Mouse (Mus musculus) liver, adult 2 months (tissue): Measurements from ENCODE around the gene Rab19. TPM values are rescaled to one million over a fixed set of nuclear protein-coding genes. Genes with fewer than 3 reads are reported as not detected.

ENCODE experiments used
- DNase-seq: peaks from one replicate; pipeline ENCODE4 v3.0.0-alpha.2; 2011; ENCODE audit warnings: low read depth, low spot score; ENCODE audit errors: extremely low read depth
- H3K27ac ChIP-seq: fragments of 200-500 bp; replicated peaks from 2 replicates; pipeline ENCODE4 v1.5.1; 2012; ENCODE audit warnings: low read depth, mild to moderate bottlenecking, control low read depth, inconsistent platforms, low read length; ENCODE audit not compliant: insufficient read depth
- H3K27me3 ChIP-seq: fragments of 200-500 bp; 2 replicates; pipeline ENCODE4 v1.6.1; 2012; ENCODE audit warnings: mild to moderate bottlenecking, moderate library complexity, low read length, inconsistent platforms; ENCODE audit not compliant: control insufficient read depth, insufficient read depth
- H3K36me3 ChIP-seq: fragments of 200-500 bp; 2 replicates; pipeline ENCODE4 v1.6.1; 2012; ENCODE audit warnings: low read length, inconsistent platforms; ENCODE audit not compliant: control insufficient read depth, insufficient read depth
- H3K4me1 ChIP-seq: fragments of 200-500 bp; 2 replicates; pipeline ENCODE4 v1.6.1; 2011; ENCODE audit warnings: low read length; ENCODE audit not compliant: control insufficient read depth, insufficient read depth
- H3K4me3 ChIP-seq: fragments of 200-500 bp; 2 replicates; pipeline ENCODE4 v1.5.1; 2011; ENCODE audit warnings: low read depth, mild to moderate bottlenecking, control low read depth, low read length, moderate library complexity; ENCODE audit not compliant: insufficient read depth
- H3K79me2 ChIP-seq: fragments of 200-500 bp; 2 replicates; pipeline ENCODE4 v1.6.1; 2012; ENCODE audit warnings: inconsistent platforms, mild to moderate bottlenecking, low read length, moderate library complexity; ENCODE audit not compliant: control insufficient read depth, insufficient read depth
- H3K9ac ChIP-seq: fragments of 200-500 bp; 2 replicates; pipeline ENCODE4 v1.6.1; 2012; ENCODE audit warnings: low read depth, mild to moderate bottlenecking, control low read depth, inconsistent platforms, low read length
- CTCF ChIP-seq: fragments of 200-500 bp; IDR thresholded peaks from 2 replicates; pipeline ENCODE4 v1.5.1; 2011; ENCODE audit warnings: low read depth, low read length, control low read depth
- POLR2A ChIP-seq: fragments of 200-500 bp; IDR thresholded peaks from 2 replicates; pipeline ENCODE4 v1.6.1; 2011; ENCODE audit warnings: low read length, control low read depth; ENCODE audit not compliant: insufficient read depth; ENCODE audit errors: extremely low read depth
- WGBS: fragments of 180-500 bp; shearing (Covaris S2); methylation state at CpG from one replicate; pipeline ENCODE4 v1.1.7; 2018; 5-methylcytosine and 5-hydroxymethylcytosine counted together
- polyA plus RNA-seq: library from polyadenylated mRNA; depleted of rRNA; stranded (reverse); fragments of >200 nt; gene quantifications from 2 replicates; pipeline ENCODE4 v1.2.3, GENCODE M21; 2012
- total RNA-seq: library from RNA; depleted of rRNA; stranded (reverse); fragments of >200 nt; gene quantifications from 2 replicates; pipeline ENCODE4 v1.2.3, GENCODE M21; 2014

Gene Rab19
- total and polyA plus RNA-seq, 2 experiments: 0.31 to 0.46 TPM

DNA sequence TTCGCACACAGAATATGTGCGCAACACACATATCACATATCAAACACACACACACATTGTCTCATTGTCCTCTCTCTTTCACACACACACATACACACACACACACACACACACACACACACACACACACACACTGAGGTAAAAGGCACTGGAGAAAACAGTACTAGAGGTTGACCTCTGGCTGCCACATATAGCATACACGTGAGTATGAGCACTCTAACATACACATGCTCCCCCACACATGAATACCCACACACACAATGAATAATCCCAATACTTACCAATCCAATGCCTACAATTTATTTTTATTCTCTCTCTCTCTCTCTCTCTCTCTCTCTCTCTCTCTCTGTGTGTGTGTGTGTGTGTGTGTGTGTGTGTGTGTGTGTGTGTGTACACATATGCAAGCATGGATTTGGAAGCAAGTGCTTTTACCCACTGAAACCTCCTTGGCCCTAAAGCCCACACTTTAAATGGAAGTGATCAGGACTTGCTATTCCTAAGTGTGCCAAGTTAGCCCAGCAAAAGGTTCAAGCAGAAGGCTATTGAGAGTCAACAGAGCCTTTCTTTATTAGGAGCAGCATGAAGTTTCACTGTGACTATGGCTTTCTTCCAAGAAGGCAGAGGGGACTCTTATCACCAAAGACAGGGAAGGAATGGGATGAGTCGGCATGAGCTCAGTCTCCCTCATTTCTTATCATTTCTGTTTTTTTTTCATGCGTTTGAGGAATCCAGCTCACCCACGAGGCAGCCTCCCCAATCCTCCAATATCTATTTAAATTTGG, 48.2 kb downstream of the Rab19 start:
- Histone ChIP-seq H3K79me2 (no peaks in the 10 kb centered on the region), H3K4me3 (no peak overlapping the region), H3K36me3 (no peaks in the 10 kb centered on the region), H3K4me1 (no peaks in the 10 kb centered on the region), H3K9ac (no peak overlapping the region), H3K27me3 (no peaks in the 10 kb centered on the region), H3K27ac (no peak overlapping the region)
- 72% methylated on average over 6 of the region's 6 CpGs for WGBS
- TF ChIP-seq CTCF: no peak
- TF ChIP-seq POLR2A: no peak
- no peak for DNase-seq

DNA sequence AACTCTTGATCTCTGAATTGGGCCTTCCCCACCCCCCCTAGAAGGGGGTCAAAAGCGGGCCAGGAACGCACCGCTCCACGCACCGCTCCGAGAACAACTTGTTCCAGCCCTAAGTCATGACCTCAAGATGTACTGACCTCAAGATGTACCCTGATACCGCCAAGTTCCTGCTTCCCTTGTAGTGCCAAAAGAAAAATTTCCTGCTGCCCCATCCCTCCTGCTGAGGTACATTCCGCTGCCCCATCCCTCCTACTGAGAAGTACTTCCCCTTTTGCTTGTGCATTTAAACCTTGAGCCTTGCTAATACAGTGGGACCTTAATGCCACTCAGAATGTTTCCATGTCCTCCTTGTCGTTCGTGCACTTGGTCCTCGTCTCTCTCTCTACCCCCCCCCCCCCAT, 49.7 kb downstream of the Rab19 start:
- WGBS: 75% methylated on average over 11 of the region's 11 CpGs
- Histone ChIP-seq H3K4me1 (no peaks in the 10 kb centered on the region), H3K27ac (no peak overlapping the region), H3K27me3 (no peaks in the 10 kb centered on the region), H3K9ac (no peak overlapping the region), H3K79me2 (no peaks in the 10 kb centered on the region), H3K36me3 (no peaks in the 10 kb centered on the region), H3K4me3 (no peak overlapping the region)
- DNase-seq: no peak
- TF ChIP-seq CTCF (no peak), POLR2A (no peak)

DNA sequence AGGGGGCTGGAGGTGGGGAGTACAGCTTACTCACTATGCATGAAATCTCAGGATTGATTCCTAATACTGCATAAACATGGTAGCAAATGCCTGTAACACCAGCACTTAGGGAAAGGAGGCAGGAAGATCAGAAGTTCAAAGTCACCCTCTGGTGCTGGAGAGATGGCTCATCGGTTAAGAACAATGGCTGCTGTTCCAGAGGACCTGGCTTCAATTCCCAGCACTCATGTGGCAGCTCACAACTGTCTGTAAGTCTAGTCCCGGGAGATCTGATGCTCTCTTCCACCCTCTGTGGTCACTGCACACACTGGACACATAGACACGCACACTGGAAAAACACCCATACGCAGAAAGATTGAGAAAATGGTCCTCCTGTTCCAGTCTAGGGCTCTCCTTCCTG, 52.2 kb downstream of the Rab19 start:
- no peak for TF ChIP-seq CTCF
- TF ChIP-seq POLR2A: no peak
- no peak overlapping the region for H3K9ac ChIP-seq
- H3K27ac ChIP-seq: no peak overlapping the region
- 81% methylated on average over 4 of the region's 4 CpGs for WGBS
- H3K4me1 ChIP-seq: no peaks in the 10 kb centered on the region
- DNase-seq: no peak
- no peaks in the 10 kb centered on the region for H3K36me3 ChIP-seq
- H3K27me3 ChIP-seq: no peaks in the 10 kb centered on the region
- no peaks in the 10 kb centered on the region for H3K79me2 ChIP-seq
- H3K4me3 ChIP-seq: no peak overlapping the region

DNA sequence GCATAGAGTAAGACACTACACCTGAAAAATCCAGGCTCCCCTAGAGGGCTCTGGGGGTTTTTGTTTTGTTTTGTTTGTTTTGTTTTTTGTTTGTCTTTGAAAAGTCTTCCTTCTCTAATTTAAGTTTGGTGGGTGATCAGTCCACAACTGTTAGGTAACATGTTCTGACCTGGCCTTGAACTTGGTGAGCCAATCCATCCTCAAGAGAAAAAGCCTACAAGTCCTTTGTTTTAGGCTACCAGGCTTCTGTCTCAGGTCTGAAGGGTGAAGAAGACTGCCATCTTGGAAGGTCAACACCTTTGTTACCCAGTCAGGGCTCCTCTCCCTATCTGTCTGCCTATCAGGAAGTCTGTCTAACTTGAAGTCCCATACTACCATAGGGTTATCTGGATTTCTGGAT, 52.7 kb downstream of the Rab19 start:
- no peak overlapping the region for H3K27ac ChIP-seq
- no peaks in the 10 kb centered on the region for H3K36me3 ChIP-seq
- no peak for TF ChIP-seq POLR2A
- TF ChIP-seq CTCF: no peak
- no peak for DNase-seq
- H3K4me3 ChIP-seq: no peak overlapping the region
- no peaks in the 10 kb centered on the region for H3K79me2 ChIP-seq
- H3K4me1 ChIP-seq: no peaks in the 10 kb centered on the region
- H3K27me3 ChIP-seq: no peaks in the 10 kb centered on the region
- H3K9ac ChIP-seq: no peak overlapping the region

DNA sequence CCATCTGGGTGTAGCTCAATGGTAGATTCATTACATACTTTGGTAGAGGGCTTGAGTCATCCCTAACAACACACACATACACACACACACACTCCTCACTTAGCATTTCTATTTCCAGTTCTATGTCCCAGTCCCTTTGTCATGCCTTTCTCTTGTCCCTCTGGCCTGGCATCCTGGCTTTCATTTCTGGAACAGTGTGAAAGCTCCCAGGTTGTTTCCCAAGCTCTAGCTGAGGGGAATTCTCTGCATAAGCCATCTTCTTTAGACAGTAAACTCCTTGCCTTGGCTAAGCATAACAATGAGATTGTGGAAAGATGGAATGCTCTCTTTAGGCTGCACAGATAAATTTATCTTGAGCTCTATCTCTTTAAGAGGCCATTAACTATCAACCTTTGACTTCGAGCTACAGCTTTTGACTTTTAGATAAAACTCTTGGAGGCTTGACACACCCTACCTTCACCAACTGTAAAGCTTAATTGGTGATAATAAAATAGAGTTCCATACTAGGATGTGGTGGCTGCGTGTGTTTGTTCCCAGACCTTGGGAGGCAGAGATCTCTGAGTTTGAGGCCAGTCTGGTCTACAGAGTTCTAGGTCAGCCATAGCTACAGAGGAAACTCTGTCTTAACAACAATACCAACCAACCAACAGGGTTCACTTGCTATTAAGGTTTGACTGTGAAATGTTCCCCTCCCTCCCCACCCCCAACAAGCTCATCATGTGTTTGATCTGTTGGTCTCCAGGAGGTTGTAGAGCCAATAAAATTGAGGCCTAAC, 53.3 kb downstream of the Rab19 start:
- Histone ChIP-seq H3K4me3 (no peak overlapping the region), H3K27me3 (no peaks in the 10 kb centered on the region), H3K4me1 (no peaks in the 10 kb centered on the region), H3K27ac (no peak overlapping the region), H3K79me2 (no peaks in the 10 kb centered on the region), H3K9ac (no peak overlapping the region), H3K36me3 (no peaks in the 10 kb centered on the region)
- TF ChIP-seq POLR2A (no peak), CTCF (no peak)
- DNase-seq: no peak
- 81% methylated on average over 2 of the region's 2 CpGs for WGBS

DNA sequence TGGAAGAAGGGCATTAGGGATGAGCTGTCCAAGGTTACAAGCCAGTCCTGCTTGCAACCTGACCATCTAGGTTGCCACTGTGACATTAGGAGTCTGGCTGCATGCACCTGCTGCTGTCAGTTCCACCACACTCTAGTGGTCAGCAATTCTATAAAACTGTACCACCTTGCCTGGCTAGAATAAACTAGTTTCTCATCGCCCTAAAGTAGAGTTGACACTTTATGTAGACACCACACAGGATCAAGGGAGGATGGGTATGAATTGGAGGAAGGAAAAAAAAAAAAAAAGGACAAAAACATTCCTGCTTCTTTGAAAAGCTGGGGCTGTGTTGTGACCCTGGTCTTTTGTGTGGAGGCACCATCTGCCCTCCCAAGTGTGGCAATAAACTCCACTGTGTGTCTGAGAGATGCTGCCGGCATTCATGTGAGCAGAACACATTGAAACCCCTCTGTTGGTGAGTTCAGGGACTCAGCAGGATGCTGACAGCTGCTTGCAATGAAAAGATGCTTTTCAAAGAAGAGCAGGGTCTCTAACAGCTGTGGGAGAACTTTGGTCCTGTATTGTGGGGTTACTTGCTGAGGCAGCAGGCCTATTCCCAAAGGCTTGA, 54.0 kb downstream of the Rab19 start:
- Histone ChIP-seq H3K36me3 (no peaks in the 10 kb centered on the region), H3K9ac (no peak overlapping the region), H3K27me3 (no peaks in the 10 kb centered on the region), H3K27ac (no peak overlapping the region), H3K4me3 (no peak overlapping the region), H3K79me2 (no peaks in the 10 kb centered on the region), H3K4me1 (no peaks in the 10 kb centered on the region)
- 91% methylated on average over 2 of the region's 2 CpGs for WGBS
- TF ChIP-seq CTCF: no peak
- no peak for TF ChIP-seq POLR2A
- no peak for DNase-seq
